Mouse (Mus musculus) lung, postnatal 36 days (tissue): ENCODE measurements around the gene Dapl1.

ENCODE experiments used
- DNase-seq: peaks from one replicate; pipeline ENCODE4 v3.0.0; 2022; ENCODE audit warnings: mixed read lengths

Gene Dapl1

GRCm38 (mm10) chr2:59474336-59474735 lies 10.1 kb upstream of the Dapl1 start:
- DNase-seq, result no peak

GRCm38 (mm10) chr2:59485080-59485479 lies 627 bp downstream of the Dapl1 start:
- no peak for DNase-seq

DNA sequence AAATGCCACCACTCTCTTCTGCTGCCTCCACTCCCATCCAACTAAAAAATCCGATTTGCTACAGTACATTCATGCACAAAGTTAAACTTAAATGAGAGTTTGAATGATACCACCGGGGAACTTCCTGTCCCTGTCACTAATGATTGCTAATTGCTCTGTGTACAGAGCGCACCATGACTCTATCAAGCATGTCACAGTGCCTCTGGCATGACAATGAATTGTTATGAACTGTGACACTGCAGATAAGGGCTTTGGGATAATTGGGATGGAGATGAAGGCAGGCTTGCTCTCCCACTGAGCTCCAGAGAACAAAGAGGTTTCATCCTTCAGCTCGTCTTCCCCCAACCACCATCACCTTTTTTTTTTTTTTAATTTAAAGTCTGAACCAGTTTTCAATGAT lies 1.2 kb downstream of the Dapl1 start:
- DNase-seq, result no peak

GRCm38 (mm10) chr2:59486196-59486845 lies 1.9 kb downstream of the Dapl1 start:
- DNase-seq, result no peak

- no peak for DNase-seq
These were observed 3.8 kb downstream of the Dapl1 start for GRCm38 (mm10) chr2:59488235-59488634.

- peak; percentile 31 for DNase-seq
These were observed 5.9 kb downstream of the Dapl1 start for GRCm38 (mm10) chr2:59490353-59490752.

DNA sequence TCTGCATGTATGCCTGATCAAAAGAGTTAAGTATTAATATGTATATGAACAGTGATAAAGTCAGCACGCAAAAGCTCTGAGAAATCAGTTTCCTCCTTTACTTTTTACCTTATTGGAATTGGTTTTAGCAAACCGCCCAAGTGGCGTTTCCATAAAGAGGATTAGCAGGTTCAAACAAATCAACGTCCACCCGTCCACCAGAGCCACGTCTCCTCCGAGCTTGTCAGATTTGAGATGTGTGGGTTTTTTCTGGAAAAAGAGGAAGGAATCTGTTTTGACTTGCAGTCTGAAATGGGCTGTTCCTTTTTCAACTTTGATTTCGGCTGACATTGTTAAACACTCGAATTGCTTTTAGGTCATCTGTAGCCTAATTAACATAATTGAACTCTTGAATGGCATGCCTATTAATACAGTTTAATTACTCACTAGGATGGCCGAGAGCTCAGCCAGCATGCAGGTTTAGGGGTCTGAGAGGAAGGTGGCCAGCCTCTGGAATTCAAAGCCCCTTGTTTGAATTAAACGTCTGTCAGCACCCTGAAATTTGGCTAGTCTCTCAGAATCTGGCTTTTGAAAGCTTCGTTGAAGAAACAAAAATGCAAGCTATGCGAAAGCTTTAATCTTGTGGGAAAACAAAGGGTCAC lies 9.1 kb downstream of the Dapl1 start:
- no peak for DNase-seq

- DNase-seq, result no peak
These were observed 14.7 kb downstream of the Dapl1 start for GRCm38 (mm10) chr2:59499146-59499545.

- no peak for DNase-seq
These were observed 15.3 kb downstream of the Dapl1 start for GRCm38 (mm10) chr2:59499717-59500116.

DNA sequence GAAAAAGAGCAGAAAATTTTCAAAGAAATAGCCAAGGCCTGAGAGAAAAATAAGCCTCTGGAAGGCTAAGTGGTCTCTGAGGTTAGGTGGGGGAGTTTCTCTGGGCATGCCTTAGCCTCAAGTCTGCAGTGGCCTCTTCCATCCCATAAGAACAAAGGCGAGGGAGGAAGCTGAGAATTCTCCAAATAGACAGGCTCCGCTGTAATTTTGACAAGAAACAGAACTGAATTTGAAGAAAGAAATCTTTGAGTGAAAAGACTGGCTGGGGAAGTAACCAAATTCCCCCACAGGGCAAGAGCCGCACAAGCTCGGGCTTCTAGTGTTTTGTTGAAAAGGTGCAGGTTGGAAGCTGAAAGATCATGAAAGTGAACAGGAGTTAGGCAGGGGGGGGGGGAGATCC lies 24.6 kb downstream of the Dapl1 start:
- DNase-seq, result no peak

DNA sequence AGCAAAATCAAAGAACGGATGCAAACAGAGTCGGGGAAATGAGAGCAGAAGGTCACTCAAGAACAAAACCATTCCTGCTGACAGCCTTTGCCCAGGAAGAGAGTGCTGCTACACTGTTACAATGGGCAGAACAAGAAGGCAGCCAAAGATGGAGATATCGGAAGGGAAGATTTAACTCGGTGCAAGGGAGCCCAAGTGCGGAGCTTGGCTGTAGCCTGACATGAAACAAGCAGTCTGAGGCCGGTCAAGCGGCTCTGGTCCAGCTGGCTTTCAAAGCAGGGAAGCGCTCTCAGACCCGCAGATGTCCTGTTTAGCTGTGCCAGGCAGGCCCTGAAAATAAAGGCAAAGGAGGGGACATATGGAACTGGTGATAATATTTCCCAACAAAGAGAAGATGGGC lies 26.0 kb downstream of the Dapl1 start:
- DNase-seq, result no peak

DNA sequence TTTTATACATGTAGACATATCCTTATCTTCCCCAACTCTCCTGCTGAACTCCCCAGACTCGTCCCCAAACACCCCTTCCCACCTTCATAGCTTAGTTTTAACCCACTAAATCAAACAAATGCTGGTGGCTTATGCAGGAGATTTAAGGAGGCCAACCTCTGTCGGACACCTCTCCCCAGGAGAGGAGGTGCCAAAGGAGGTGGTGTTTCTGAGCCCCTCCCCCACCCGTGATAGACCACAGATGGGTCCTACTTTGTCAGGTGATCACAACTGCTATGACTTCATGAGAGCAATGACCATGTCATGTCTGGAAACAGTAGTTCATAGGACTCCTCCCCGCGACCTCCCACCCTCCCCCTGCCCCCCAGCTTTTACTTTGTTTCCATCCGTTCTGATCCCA lies 26.4 kb downstream of the Dapl1 start:
- no peak for DNase-seq

GRCm38 (mm10) chr2:59520663-59521062 lies 36.2 kb downstream of the Dapl1 start:
- DNase-seq, result no peak

DNA sequence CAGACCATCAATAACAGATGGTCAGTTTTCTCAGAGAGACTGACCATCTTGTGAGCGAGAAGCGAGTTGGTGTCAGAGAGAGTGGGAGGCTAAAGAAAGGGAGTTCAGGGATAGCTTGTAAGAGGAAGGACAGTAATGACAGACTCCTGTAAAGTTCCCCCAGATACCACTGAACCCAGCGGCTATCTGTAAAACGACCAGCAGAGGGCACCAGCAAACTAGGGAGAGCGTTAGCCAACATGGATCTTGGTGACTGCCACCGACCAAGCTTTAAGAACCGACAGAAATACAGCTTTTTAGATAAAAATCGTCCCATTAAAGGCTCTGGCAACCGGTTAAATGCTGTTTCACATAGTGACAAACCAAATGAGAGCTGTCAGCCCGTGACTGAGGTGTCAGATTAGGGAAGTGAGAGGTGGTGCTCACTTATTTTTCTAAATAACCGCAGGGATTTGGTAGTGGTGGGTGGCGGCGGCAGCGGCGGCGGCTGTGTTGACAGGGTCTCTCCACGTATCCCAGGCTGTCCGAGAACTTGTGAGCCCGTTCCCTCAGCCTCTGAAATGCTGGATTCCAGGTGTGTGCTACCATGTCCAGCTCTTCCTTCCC lies 37.7 kb downstream of the Dapl1 start:
- peak; percentile 85 for DNase-seq

DNA sequence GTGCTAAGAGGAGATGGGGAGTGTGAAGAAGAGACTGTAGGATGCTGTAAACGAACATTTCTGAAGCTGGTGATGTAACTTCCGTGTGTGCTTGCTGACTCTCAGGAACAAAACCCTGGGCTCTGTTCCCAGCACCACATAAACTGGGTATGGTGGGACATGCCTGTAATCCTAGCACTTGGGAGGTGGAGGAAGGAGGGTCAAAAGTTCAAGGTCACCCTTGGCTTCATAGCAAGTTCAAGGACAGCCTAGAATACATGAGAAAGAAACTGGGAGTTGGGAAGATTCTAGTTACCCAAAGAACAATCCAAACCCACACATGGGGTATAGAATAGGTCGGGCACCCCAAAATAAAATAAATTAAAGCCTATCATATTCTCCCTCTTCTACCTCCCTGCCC lies 39.1 kb downstream of the Dapl1 start:
- no peak for DNase-seq

DNA sequence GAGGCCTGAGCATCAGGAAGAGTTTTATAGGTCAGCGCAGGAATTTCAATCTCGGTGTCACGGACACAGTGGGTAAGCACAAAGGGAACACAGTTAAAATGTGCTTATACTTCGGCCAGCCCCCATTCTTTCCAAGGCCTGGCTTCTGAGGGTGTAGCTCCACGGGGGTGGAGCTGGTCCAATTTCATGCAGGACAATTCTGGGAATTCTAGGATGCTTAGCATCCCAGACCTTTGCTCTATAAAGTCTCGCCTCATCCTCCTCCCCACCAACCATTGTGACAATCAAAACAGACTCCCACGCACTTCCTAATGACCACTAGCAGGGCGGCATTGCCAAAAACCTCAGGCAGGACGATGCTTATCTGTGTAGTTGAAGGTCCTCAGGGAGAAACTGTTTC lies 42.4 kb downstream of the Dapl1 start:
- peak; percentile 42 for DNase-seq

GRCm38 (mm10) chr2:59529574-59530080 lies 45.2 kb downstream of the Dapl1 start:
- no peak for DNase-seq

- no peak for DNase-seq
These were observed 46.4 kb downstream of the Dapl1 start for GRCm38 (mm10) chr2:59530811-59531210.

DNA sequence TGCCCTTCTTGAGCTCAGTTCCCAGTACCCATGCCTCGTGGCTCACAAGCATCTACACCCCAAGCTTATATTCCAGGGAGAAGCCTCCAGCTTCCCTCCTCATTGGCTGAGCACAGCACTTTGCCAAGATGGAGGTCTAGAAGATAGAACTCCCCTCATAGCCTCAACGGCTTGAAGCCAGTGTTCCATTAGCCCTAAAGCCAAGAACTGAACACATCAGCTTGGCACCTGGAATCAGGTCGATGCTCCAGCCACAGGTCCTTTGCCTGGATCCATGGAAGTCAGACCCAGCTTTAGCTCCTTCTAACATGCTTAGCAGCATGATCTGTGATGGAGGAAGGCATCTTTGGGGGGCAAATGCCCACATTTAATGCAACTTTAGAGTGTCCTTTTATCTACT lies 48.5 kb downstream of the Dapl1 start:
- DNase-seq, result no peak

- no peak for DNase-seq
These were observed 49.1 kb downstream of the Dapl1 start for GRCm38 (mm10) chr2:59533504-59533903.

DNA sequence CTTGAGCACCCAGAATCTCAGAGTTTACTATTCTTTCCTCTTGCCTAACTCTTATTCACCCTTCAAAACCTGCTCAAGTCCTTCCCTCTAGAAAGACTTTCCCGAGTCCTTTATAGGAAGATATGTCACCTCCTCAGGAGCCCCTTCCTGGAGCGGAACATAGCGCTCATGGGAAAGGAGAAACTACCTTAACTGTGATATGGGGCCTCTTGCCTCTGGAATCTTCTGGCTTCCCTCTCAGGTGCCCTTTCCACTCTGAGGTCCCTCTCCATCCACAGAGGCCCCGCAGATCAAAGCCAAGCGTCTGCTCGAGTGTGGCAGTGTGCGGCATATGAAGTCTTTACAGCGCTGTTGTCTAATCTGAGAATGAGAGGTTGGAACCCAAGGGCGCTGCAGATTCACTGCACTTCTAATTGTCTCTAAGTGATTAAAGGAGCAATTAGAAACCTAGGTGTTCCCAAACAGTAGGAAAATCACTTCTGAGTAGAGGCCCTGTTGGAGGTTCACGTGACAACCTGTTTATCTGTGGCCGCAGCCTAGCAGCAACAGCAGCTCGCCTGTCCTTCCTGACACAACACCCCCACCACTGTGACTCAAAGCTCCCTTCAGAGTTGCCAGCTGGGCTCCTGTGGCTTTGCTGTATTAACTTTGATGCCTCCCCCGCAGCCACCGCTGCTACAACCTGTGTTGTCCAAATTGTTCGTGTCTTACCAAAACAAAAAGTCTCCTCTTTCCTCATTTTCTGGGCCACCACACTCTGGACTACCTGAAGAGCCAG lies 49.7 kb downstream of the Dapl1 start:
- DNase-seq, result no peak

GRCm38 (mm10) chr2:59536958-59537357 lies 52.5 kb downstream of the Dapl1 start:
- DNase-seq, result no peak

GRCm38 (mm10) chr2:59538031-59538430 lies 53.6 kb downstream of the Dapl1 start:
- DNase-seq, result no peak
